Mouse (Mus musculus) heart, postnatal 0 days (tissue): ENCODE results near the gene Bco1. TPM values are rescaled to one million over a fixed set of nuclear protein-coding genes. Genes with fewer than 3 reads are reported as not detected.

Experiments used
- ATAC-seq: fragments of 200-750 bp; cut with Nextera tagmentation; 2 replicates; pipeline ENCODE4 v1.8.0; 2017; ENCODE audit warnings: low read depth, moderate number of reproducible peaks, moderate library complexity; ENCODE audit not compliant: insufficient read depth
- DNase-seq: peaks from one replicate; pipeline ENCODE4 v3.0.0-alpha.2; 2016; ENCODE audit warnings: low spot score
- H3K27ac ChIP-seq: fragments of 300-500 bp; sonication (generic); 2 replicates; pipeline ENCODE4 v1.5.1; 2014; ENCODE audit warnings: low read depth, mild to moderate bottlenecking
- H3K27me3 ChIP-seq: fragments of 300-500 bp; sonication (generic); 2 replicates; pipeline ENCODE4 v1.6.1; 2014; ENCODE audit warnings: low read length, mixed read lengths; ENCODE audit not compliant: control insufficient read depth, insufficient read depth
- H3K36me3 ChIP-seq: fragments of 300-500 bp; sonication (generic); replicated peaks from 2 replicates; pipeline ENCODE4 v1.6.1; 2014; ENCODE audit warnings: low read length, mixed read lengths; ENCODE audit not compliant: control insufficient read depth, insufficient read depth
- H3K4me1 ChIP-seq: fragments of 300-500 bp; sonication (generic); 2 replicates; pipeline ENCODE4 v1.6.1; 2014; ENCODE audit warnings: antibody characterized with exemption; ENCODE audit not compliant: control insufficient read depth, insufficient read depth
- H3K4me2 ChIP-seq: fragments of 300-500 bp; sonication (generic); 2 replicates; pipeline ENCODE4 v1.6.1; 2014; ENCODE audit warnings: low read depth, mild to moderate bottlenecking, low read length, moderate library complexity
- H3K4me3 ChIP-seq: fragments of 300-500 bp; sonication (generic); 2 replicates; pipeline ENCODE4 v1.5.1; 2014; ENCODE audit warnings: low read depth, low read length
- H3K9ac ChIP-seq: fragments of 300-500 bp; sonication (generic); replicated peaks from 2 replicates; pipeline ENCODE4 v1.6.1; 2014; ENCODE audit warnings: low read depth, low read length, mixed read lengths
- H3K9me3 ChIP-seq: fragments of 300-500 bp; sonication (generic); replicated peaks from 2 replicates; pipeline ENCODE4 v1.6.1; 2016; ENCODE audit warnings: low read length; ENCODE audit not compliant: control insufficient read depth
- CTCF ChIP-seq: IDR thresholded peaks from 2 replicates; pipeline ENCODE4 v1.5.1; 2016; ENCODE audit warnings: antibody characterized with exemption, control low read depth, low read depth
- EP300 ChIP-seq: IDR thresholded peaks from 2 replicates; pipeline ENCODE4 v1.6.1; 2016; ENCODE audit warnings: antibody characterized with exemption, low read depth
- WGBS: fragments of 180-500 bp; shearing (Covaris S2); extraction: QIAGEN DNeasy Blood & Tissue Kit; methylation state at CpG from one replicate; pipeline ENCODE4 v1.1.7; 2014; 5-methylcytosine and 5-hydroxymethylcytosine counted together
- polyA plus RNA-seq: library from polyadenylated mRNA; unstranded; fragments of >200 nt; fragmentation: Nextera tagmentation; extraction: Ambion mirVana; gene quantifications from 2 replicates; pipeline ENCODE4 v1.2.1, GENCODE M21; 2015
- total RNA-seq: library from RNA; depleted of rRNA; stranded (reverse); fragments of >200 nt; gene quantifications from 2 replicates; pipeline ENCODE4 v1.2.3, GENCODE M21; 2014; ENCODE audit warnings: low replicate concordance; rRNA removed

Gene Bco1
- total RNA-seq (not detected in 2 replicates), polyA plus RNA-seq (not detected in 2 replicates)

GRCm38 (mm10) chr8:117095647-117096046 is at the start of gene Bco1:
TSS of gene Bco1 (plus strand) at chr8:117095854.
- no peak within 1 kb of the TSS for H3K9ac ChIP-seq
- WGBS, result 56% methylated on average over 12 of the region's 12 CpGs
- TF ChIP-seq CTCF (no peak), EP300 (no peak)
- H3K27me3 ChIP-seq, result no peaks in the 10 kb centered on the region
- no peak within 1 kb of the TSS for H3K4me3 ChIP-seq
- 0 out of 2 replicates have a peak, but pooled peaks cover 10% of the 10 kb centered on the region for H3K9me3 ChIP-seq
- no peak within 1 kb of the TSS for H3K27ac ChIP-seq
- no peak within 1 kb of the TSS for H3K4me2 ChIP-seq
- ATAC-seq, result no peak
- DNase-seq, result no peak
- no peaks in the 10 kb centered on the region for H3K36me3 ChIP-seq
- 0 out of 2 replicates have a peak, but pooled peaks cover 7% of the 10 kb centered on the region for H3K4me1 ChIP-seq

- no peak overlapping the region for H3K27ac ChIP-seq
- H3K4me1 ChIP-seq, result no peaks in the 10 kb centered on the region
- 60% methylated on average over 7 of the region's 7 CpGs for WGBS
- no peaks in the 10 kb centered on the region for H3K27me3 ChIP-seq
- ATAC-seq (no peak), DNase-seq (no peak)
- H3K9me3 ChIP-seq, result no peaks in the 10 kb centered on the region
- H3K4me3 ChIP-seq, result no peak overlapping the region
- H3K9ac ChIP-seq, result no peak overlapping the region
- no peak overlapping the region for H3K4me2 ChIP-seq
- H3K36me3 ChIP-seq, result no peaks in the 10 kb centered on the region
- no peak for TF ChIP-seq CTCF
- TF ChIP-seq EP300, result no peak
Observed at GRCm38 (mm10) chr8:117049444-117049843, 46.2 kb upstream of the Bco1 start.

- Histone ChIP-seq H3K4me2 (no peak overlapping the region), H3K4me1 (no peaks in the 10 kb centered on the region), H3K27me3 (no peaks in the 10 kb centered on the region), H3K9me3 (no peaks in the 10 kb centered on the region), H3K36me3 (no peaks in the 10 kb centered on the region), H3K4me3 (no peak overlapping the region), H3K27ac (no peak overlapping the region), H3K9ac (no peak overlapping the region)
- no peak for TF ChIP-seq EP300
- no peak for TF ChIP-seq CTCF
- ATAC-seq (no peak), DNase-seq (peak; percentile 22)
- WGBS, result 71% methylated on average over 9 of the region's 9 CpGs
Observed at GRCm38 (mm10) chr8:117050763-117051162, 44.9 kb upstream of the Bco1 start.

- WGBS, result 49% methylated on average over 9 of the region's 9 CpGs
Observed at GRCm38 (mm10) chr8:117051316-117051715, 44.3 kb upstream of the Bco1 start.

GRCm38 (mm10) chr8:117053135-117054079 is 42.2 kb upstream of the Bco1 start:
- H3K4me1 ChIP-seq, result no peaks in the 10 kb centered on the region

More at GRCm38 (mm10) chr8:117051316-117051715, 44.3 kb upstream of the Bco1 start:
- Histone ChIP-seq H3K4me3 (no peak overlapping the region), H3K4me2 (no peak overlapping the region), H3K27ac (no peak overlapping the region), H3K27me3 (no peaks in the 10 kb centered on the region), H3K9me3 (no peaks in the 10 kb centered on the region), H3K9ac (no peak overlapping the region), H3K4me1 (no peaks in the 10 kb centered on the region), H3K36me3 (no peaks in the 10 kb centered on the region)
- DNase-seq (no peak), ATAC-seq (no peak)
- TF ChIP-seq EP300 (no peak), CTCF (no peak)

More at GRCm38 (mm10) chr8:117053135-117054079, 42.2 kb upstream of the Bco1 start:
- no peaks in the 10 kb centered on the region for H3K27me3 ChIP-seq
- no peak overlapping the region for H3K9ac ChIP-seq
- ATAC-seq (no peak), DNase-seq (no peak)
- no peaks in the 10 kb centered on the region for H3K36me3 ChIP-seq
- no peak overlapping the region for H3K27ac ChIP-seq
- H3K4me3 ChIP-seq, result no peak overlapping the region
- TF ChIP-seq CTCF, result peak; percentile 23; the same call in 1 of the 2 replicates
- no peak for TF ChIP-seq EP300
- H3K4me2 ChIP-seq, result no peak overlapping the region
- no peaks in the 10 kb centered on the region for H3K9me3 ChIP-seq
- whole genome bisulfite sequencing, result 63% methylated on average over 12 of the region's 12 CpGs
